Comparison of ENCODE assay signal across 8 mouse cellular contexts in the genomic region with DNA sequence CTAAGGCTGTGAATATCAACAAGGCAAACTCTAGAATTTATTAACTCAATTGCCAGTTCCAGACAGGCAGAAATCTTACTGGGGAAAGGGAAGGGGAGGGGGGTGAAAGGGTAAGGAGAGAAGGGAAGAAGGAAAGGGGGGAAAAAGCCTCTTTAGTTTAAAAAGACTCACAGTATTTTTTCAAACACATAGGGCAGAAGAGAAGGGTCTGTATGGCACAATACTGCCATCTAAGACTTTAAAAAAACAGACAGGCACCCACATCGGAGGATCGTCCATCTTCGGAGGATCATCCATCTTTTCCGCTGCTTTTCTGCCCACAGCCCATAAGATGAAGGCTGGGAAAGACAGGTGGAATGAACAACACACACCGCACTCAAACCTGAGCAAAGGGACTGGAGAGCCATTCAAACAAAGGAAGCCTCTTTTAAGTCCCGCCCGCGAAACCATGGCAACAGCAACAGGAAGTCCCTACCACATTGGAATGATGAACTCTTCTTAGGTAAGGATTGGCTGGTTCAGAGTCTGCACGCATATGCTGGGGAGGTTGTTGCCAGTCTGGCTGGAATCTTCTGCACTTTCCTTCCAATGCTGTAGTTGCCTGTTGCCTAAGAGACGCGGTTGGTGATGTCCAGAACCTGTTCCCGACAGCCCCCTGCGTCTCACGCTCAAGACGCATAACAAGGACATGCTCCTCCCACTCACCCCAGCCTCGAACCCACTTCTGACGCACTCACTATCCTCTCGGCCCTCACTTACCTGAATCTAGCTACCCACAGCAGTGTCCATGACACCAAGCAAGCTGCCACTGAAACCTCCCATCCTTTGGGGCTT. TPM values are rescaled to one million over a fixed set of nuclear protein-coding genes. Genes with fewer than 3 reads are reported as not detected.
DNase-seq lines count a peak whose midpoint lies in the region; ATAC-seq and TF ChIP-seq lines count a peak whose summit lies in the region.

No protein-coding gene starts in this region.

- 24% methylated on average over 18 of the region's 18 CpGs for WGBS in forebrain, embryonic 16.5 days
- 25% methylated on average over 18 of the region's 18 CpGs for WGBS in liver, postnatal 0 days (ENCODE audit: insufficient replicate concordance)
- 24% methylated on average over 18 of the region's 18 CpGs for WGBS in neural tube, embryonic 15.5 days

- H3K4me2 ChIP-seq in forebrain, embryonic 16.5 days (ENCODE audit: low read length): peak overlapping the region; percentile 48
- H3K4me2 ChIP-seq in liver, postnatal 0 days (ENCODE audit: low read depth, low read length): peak overlapping the region; percentile 62
- peak overlapping the region; percentile 55 for H3K4me2 ChIP-seq in neural tube, embryonic 15.5 days

- H3K4me3 ChIP-seq in forebrain, embryonic 16.5 days (replicated peaks; ENCODE audit: low read length): peak overlapping the region; percentile 42
- H3K4me3 ChIP-seq in layer of hippocampus, adult 2 months: peak overlapping the region; percentile 60
- H3K4me3 ChIP-seq in liver, postnatal 0 days (ENCODE audit: low read depth, low read length): peak overlapping the region; percentile 25
- peak overlapping the region; percentile 43 for H3K4me3 ChIP-seq in neural tube, embryonic 15.5 days (replicated peaks)

- ATAC-seq in forebrain, embryonic 16.5 days: peak; percentile 97
- ATAC-seq in liver, postnatal 0 days: peak; percentile 72
- ATAC-seq in neural tube, embryonic 15.5 days (ENCODE audit: low FRiP score): peak; percentile 98

- DNase-seq in ES-CJ7 (ENCODE audit: low read depth, low spot score): peak; percentile 86
- DNase-seq in cerebellum, adult 11-12 months: peak; percentile 86
- DNase-seq in heart, postnatal 4 days: peak; percentile 61
- DNase-seq in layer of hippocampus, adult 2 months (ENCODE audit: low spot score in 2 of 2): peak; percentile 73 to 88
- peak; percentile 49 for DNase-seq in liver, postnatal 0 days
- peak; percentile 84 for DNase-seq in telencephalon, adult 2 months (ENCODE audit: low read depth, low spot score)

- H3K27me3 ChIP-seq in forebrain, embryonic 16.5 days (replicated peaks; ENCODE audit: control insufficient read depth, insufficient read depth, low read length): no peaks in the 10 kb centered on the region
- H3K27me3 ChIP-seq in liver, postnatal 0 days (ENCODE audit: insufficient read depth, low read length): no peaks in the 10 kb centered on the region
- H3K27me3 ChIP-seq in neural tube, embryonic 15.5 days (replicated peaks): no peaks in the 10 kb centered on the region

- no peaks in the 10 kb centered on the region for H3K9me3 ChIP-seq in forebrain, embryonic 16.5 days (ENCODE audit: control insufficient read depth, low read length)
- H3K9me3 ChIP-seq in liver, postnatal 0 days (ENCODE audit: low read length): no peaks in the 10 kb centered on the region
- no peaks in the 10 kb centered on the region for H3K9me3 ChIP-seq in neural tube, embryonic 15.5 days (replicated peaks)

- TF ChIP-seq EP300 in liver, postnatal 0 days (IDR thresholded peaks at IDR 0.05; ENCODE audit: low read depth): no peak

- H3K4me1 ChIP-seq in forebrain, embryonic 16.5 days (replicated peaks; ENCODE audit: control insufficient read depth, insufficient read depth, low read length): no peaks in the 10 kb centered on the region
- no peaks in the 10 kb centered on the region for H3K4me1 ChIP-seq in liver, postnatal 0 days (ENCODE audit: insufficient read depth)
- no peaks in the 10 kb centered on the region for H3K4me1 ChIP-seq in neural tube, embryonic 15.5 days

- no peak for TF ChIP-seq CTCF in layer of hippocampus, adult 2 months (conservative IDR thresholded peaks at IDR 0.05)
- no peak for TF ChIP-seq CTCF in liver, postnatal 0 days (IDR thresholded peaks at IDR 0.05; ENCODE audit: low read depth)

- peak overlapping the region; percentile 51 for H3K9ac ChIP-seq in forebrain, embryonic 16.5 days (replicated peaks; ENCODE audit: low read depth, low read length)
- no peak overlapping the region for H3K9ac ChIP-seq in liver, postnatal 0 days (replicated peaks)
- H3K9ac ChIP-seq in neural tube, embryonic 15.5 days (replicated peaks): peak overlapping the region; percentile 52

- no peaks in the 10 kb centered on the region for H3K36me3 ChIP-seq in forebrain, embryonic 16.5 days (ENCODE audit: control insufficient read depth, insufficient read depth)
- no peaks in the 10 kb centered on the region for H3K36me3 ChIP-seq in liver, postnatal 0 days (replicated peaks; ENCODE audit: insufficient read depth, low read length)
- no peaks in the 10 kb centered on the region for H3K36me3 ChIP-seq in neural tube, embryonic 15.5 days

- H3K27ac ChIP-seq in forebrain, embryonic 16.5 days (ENCODE audit: low read length): peak overlapping the region; percentile 63
- H3K27ac ChIP-seq in layer of hippocampus, adult 2 months: peak overlapping the region; percentile 87
- no peak overlapping the region for H3K27ac ChIP-seq in liver, postnatal 0 days (ENCODE audit: low read depth)
- H3K27ac ChIP-seq in neural tube, embryonic 15.5 days (replicated peaks): peak overlapping the region; percentile 83

RNA-seq across cellular contexts. Expression of a gene that starts 18.2 kb away (rescaled TPM):
- 51.9 and 54.2 TPM in 2 replicates for polyA plus RNA-seq in forebrain, embryonic 16.5 days (2015; fragmentation: Nextera tagmentation; extraction: Ambion mirVana)
- total RNA-seq in heart, postnatal 4 days (2021): 1 to 10 TPM; 8.2 to 8.4 TPM
- total RNA-seq in layer of hippocampus, adult 2 months (2021): 10 to 100 TPM; 34.6 to 37.0 TPM
- polyA plus RNA-seq in liver, postnatal 0 days (2015; fragmentation: Nextera tagmentation; extraction: Ambion mirVana): 9.9 and 10.0 TPM in 2 replicates
- polyA plus RNA-seq in neural tube, embryonic 15.5 days (2015; fragmentation: Nextera tagmentation; extraction: Ambion mirVana): 73.2 and 81.4 TPM in 2 replicates
